Mouse (Mus musculus): Measurements from ENCODE around the gene Mmaa. TPM values are rescaled to one million over a fixed set of nuclear protein-coding genes. Genes with fewer than 3 reads are reported as not detected.

The Mmaa gene
- total RNA-seq, 2 experiments from 2014 or later, result 3.4 to 5.0 TPM

DNA sequence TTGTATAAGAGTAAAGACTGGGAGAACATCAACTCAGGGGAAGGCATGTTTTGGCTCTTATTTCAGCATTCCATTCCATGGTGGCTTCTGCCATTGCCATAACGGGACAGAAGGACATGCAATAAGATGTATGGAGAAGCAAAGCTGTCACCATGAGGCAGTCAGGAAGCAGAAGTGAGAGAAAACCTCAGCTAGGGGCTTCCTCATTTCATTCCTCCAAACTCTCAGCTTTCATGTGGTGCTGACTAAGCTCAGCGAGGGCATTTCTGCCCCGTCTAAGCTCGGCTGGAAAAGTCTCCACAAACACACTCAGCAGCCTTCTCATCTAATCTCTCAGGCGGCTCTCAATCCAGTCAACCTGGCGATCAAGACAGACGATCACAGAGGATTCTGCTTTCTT is 69.2 kb downstream of the Mmaa start:
- ATAC-seq (replicated peaks; ENCODE audit: poor library complexity), result peak; percentile 97

DNA sequence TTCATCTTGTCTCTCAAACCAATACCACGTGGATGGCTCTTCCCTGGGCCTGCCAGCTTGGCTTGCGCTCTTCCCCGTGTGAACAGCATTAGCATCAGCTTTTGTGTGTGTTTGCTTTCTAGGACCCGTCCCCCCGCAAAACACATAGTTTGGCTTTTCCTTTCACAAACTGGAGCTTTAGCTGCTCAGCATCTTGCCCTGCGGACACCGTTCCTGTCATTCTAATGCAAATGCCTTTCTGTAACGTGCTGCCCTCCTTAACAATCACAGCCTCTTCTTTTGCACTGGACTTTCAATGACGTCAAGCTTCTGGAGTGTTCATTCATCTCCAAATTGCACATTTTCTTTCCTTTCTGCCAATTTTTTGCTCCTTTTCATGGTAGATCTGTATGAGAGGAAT is 70.4 kb downstream of the Mmaa start:
- no peak for ATAC-seq (replicated peaks; ENCODE audit: poor library complexity)

DNA sequence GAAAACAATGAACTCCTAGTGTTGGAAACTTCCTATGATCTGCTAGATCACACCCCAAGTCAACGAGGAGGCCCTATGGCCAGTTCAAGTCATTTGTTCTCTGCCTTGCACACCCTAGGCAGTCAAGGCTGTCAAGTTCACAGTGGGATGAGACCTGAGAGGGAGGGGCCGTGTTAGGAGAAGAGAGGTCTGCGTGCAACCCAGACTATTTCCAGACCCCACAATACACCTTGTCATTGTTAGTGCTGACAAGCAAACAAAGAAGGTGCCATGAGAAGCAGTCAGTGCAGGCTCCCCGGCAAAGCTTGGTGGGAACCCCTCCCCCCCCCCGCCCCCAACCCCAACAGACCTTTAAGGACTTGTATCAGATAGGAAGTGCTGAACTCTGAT is 72.0 kb downstream of the Mmaa start:
- ATAC-seq (replicated peaks; ENCODE audit: poor library complexity), result no peak

DNA sequence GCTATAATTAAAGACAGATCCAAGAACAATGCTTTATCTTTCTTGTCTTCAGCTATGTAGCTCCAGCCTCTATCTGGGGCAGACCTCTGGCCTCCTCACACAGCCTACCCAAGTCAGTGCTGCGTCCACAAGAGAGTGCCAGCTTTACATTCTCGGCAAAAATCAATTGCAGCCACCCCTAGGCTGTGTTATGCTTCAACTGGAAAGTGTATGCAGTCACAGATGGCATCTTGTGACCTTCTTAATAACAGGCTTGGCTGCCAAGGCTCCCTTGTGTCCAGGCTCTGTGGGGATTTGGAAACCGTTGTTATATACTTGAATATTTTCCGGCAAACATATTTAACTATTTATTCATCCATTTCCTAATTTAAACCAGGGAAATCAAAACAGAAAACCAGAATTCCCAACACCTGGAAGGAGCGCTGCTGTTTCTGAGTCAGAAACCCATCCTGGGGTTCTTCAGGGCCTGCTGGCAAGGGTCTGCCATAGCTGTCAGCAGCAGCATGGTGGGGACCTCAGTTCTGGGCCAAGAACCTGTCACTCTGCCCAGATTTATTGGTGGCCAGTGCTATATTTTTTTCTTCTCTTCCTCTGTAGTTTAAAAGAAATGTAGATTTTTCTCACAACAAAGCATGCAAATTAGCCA is 72.5 kb downstream of the Mmaa start:
- ATAC-seq (replicated peaks; ENCODE audit: poor library complexity), result no peak

Other genes starting within 250 kb of the Mmaa start
- gene 1700011L22Rik, start 46.4 kb downstream of the Mmaa start, total RNA-seq (2015), result not detected in 2 replicates
- gene 1700011L22Rik, start 46.4 kb downstream of the Mmaa start, total RNA-seq (2017), result not detected in 2 replicates
- 12.7 and 15.2 TPM in 2 replicates for gene Smad1, start 104.6 kb upstream of the Mmaa start, total RNA-seq (2015)
- gene Smad1, start 104.6 kb upstream of the Mmaa start, total RNA-seq (2017), result 12.0 and 15.2 TPM in 2 replicates

Data from megakaryocyte progenitor cell, adult 5-6 weeks (primary cell).